Mouse (Mus musculus) stomach, postnatal 0 days (tissue): ENCODE measurements around the gene Aig1. TPM values are rescaled to one million over a fixed set of nuclear protein-coding genes. Genes with fewer than 3 reads are reported as not detected.

Source experiments
- ATAC-seq: fragments of 200-750 bp; cut with Nextera tagmentation; 2 replicates; pipeline ENCODE4 v1.8.0; 2017; ENCODE audit not compliant: low FRiP score, low TSS enrichment
- DNase-seq: peaks from one replicate; pipeline ENCODE4 v3.0.0-alpha.2; 2016; ENCODE audit warnings: low spot score
- H3K27ac ChIP-seq: fragments of 300-500 bp; sonication (generic); replicated peaks from 2 replicates; pipeline ENCODE4 v1.5.1; 2014; ENCODE audit warnings: mild to moderate bottlenecking, control low read depth
- H3K27me3 ChIP-seq: fragments of 300-500 bp; sonication (generic); 2 replicates; pipeline ENCODE4 v1.6.1; 2014; ENCODE audit warnings: low read length; ENCODE audit not compliant: control insufficient read depth, insufficient read depth
- H3K36me3 ChIP-seq: fragments of 300-500 bp; sonication (generic); 2 replicates; pipeline ENCODE4 v1.6.1; 2014; ENCODE audit warnings: low read length, mixed read lengths; ENCODE audit not compliant: control insufficient read depth, insufficient read depth
- H3K4me1 ChIP-seq: fragments of 300-500 bp; sonication (generic); replicated peaks from 2 replicates; pipeline ENCODE4 v1.6.1; 2014; ENCODE audit warnings: antibody characterized with exemption; ENCODE audit not compliant: control insufficient read depth, insufficient read depth
- H3K4me2 ChIP-seq: fragments of 300-500 bp; sonication (generic); replicated peaks from 2 replicates; pipeline ENCODE4 v1.6.1; 2014; ENCODE audit warnings: low read depth, mild to moderate bottlenecking, control low read depth, moderate library complexity
- H3K4me3 ChIP-seq: fragments of 300-500 bp; sonication (generic); 2 replicates; pipeline ENCODE4 v1.5.1; 2014; ENCODE audit warnings: low read depth, low read length, control low read depth
- H3K9ac ChIP-seq: fragments of 300-500 bp; sonication (generic); 2 replicates; pipeline ENCODE4 v1.6.1; 2014; ENCODE audit warnings: mild to moderate bottlenecking, low read length, control low read depth, mixed read lengths
- H3K9me3 ChIP-seq: fragments of 300-500 bp; sonication (generic); 2 replicates; pipeline ENCODE4 v1.6.1; 2016; ENCODE audit warnings: low read length; ENCODE audit not compliant: control insufficient read depth
- CTCF ChIP-seq: IDR thresholded peaks from 2 replicates; pipeline ENCODE4 v1.5.1; 2016; ENCODE audit warnings: antibody characterized with exemption, low read depth, mild to moderate bottlenecking, moderate library complexity
- EP300 ChIP-seq: optimal IDR thresholded peaks from 2 replicates; pipeline ENCODE3; 2016; ENCODE audit warnings: antibody characterized with exemption
- WGBS: fragments of 180-500 bp; shearing (Covaris S2); extraction: QIAGEN DNeasy Blood & Tissue Kit; methylation state at CpG from one replicate; pipeline ENCODE4 v1.1.7; 2014; 5-methylcytosine and 5-hydroxymethylcytosine counted together
- polyA plus RNA-seq: library from polyadenylated mRNA; unstranded; fragments of >200 nt; fragmentation: Nextera tagmentation; extraction: Ambion mirVana; gene quantifications from 2 replicates; pipeline ENCODE4 v1.2.1, GENCODE M21; 2015

The Aig1 gene
- polyA plus RNA-seq, 1 experiment from 2014 or later, result 33.3 TPM

- TF ChIP-seq CTCF, result no peak
- no peak for TF ChIP-seq EP300
- no peak overlapping the region for H3K9ac ChIP-seq
- 72% methylated on average over 7 of the region's 7 CpGs for WGBS
Measured at GRCm38 (mm10) chr10:13714920-13715293, 153.9 kb downstream of the Aig1 start.

GRCm38 (mm10) chr10:13714199-13714919 is 154.4 kb downstream of the Aig1 start:
- no peak overlapping the region for H3K4me2 ChIP-seq
- no peak overlapping the region for H3K9ac ChIP-seq
- DNase-seq, result no peak
- TF ChIP-seq CTCF (no peak), EP300 (no peak)
- no peaks in the 10 kb centered on the region for H3K27me3 ChIP-seq
- H3K36me3 ChIP-seq, result no peaks in the 10 kb centered on the region
- 43% methylated on average over 9 of the region's 9 CpGs for WGBS
- ATAC-seq, result no peak
- H3K4me1 ChIP-seq, result no peaks in the 10 kb centered on the region; the same call in 1 of the 2 replicates
- H3K9me3 ChIP-seq, result no peaks in the 10 kb centered on the region
- H3K27ac ChIP-seq, result no peak overlapping the region
- no peak overlapping the region for H3K4me3 ChIP-seq

More at GRCm38 (mm10) chr10:13714920-13715293, 153.9 kb downstream of the Aig1 start:
- H3K27ac ChIP-seq, result no peak overlapping the region
- no peaks in the 10 kb centered on the region for H3K27me3 ChIP-seq
- no peak overlapping the region for H3K4me2 ChIP-seq
- no peak overlapping the region for H3K4me3 ChIP-seq
- H3K36me3 ChIP-seq, result no peaks in the 10 kb centered on the region
- DNase-seq (no peak), ATAC-seq (no peak)
- H3K9me3 ChIP-seq, result no peaks in the 10 kb centered on the region
- no peaks in the 10 kb centered on the region; the same call in 1 of the 2 replicates for H3K4me1 ChIP-seq

DNA sequence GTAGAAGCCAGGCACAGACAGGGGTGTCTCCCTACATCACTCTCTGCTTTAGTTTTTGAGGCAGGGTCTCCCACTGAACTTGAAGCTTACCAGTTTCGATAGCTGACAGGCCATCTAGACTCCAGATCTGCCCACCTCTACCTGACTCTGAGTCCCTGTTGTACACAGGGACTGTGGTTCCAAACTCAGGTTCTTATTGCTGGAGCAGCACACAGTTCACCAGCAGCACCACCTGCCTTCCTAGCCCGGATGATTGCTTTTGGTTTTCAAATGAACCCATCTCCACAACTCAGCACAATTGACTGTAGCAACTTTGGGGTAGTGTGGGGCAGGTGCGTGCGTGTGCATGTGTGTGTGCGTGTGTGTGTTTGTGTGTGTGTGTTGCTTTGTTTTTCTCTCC is 155.1 kb downstream of the Aig1 start:
- TF ChIP-seq EP300, result no peak
- TF ChIP-seq CTCF, result no peak
- Histone ChIP-seq H3K4me1 (no peaks in the 10 kb centered on the region; the same call in 1 of the 2 replicates), H3K4me2 (no peak overlapping the region), H3K9ac (no peak overlapping the region), H3K27ac (no peak overlapping the region), H3K9me3 (no peaks in the 10 kb centered on the region), H3K36me3 (no peaks in the 10 kb centered on the region), H3K4me3 (no peak overlapping the region), H3K27me3 (no peaks in the 10 kb centered on the region)
- no peak for DNase-seq
- no peak for ATAC-seq
- WGBS, result 86% methylated on average over 5 of the region's 5 CpGs

- Histone ChIP-seq H3K9me3 (no peaks in the 10 kb centered on the region), H3K27me3 (no peaks in the 10 kb centered on the region), H3K27ac (no peak overlapping the region), H3K4me3 (no peak overlapping the region), H3K36me3 (no peaks in the 10 kb centered on the region), H3K4me2 (no peak overlapping the region), H3K9ac (no peak overlapping the region), H3K4me1 (no peaks in the 10 kb centered on the region; the same call in 1 of the 2 replicates)
- 48% methylated on average over 2 of the region's 2 CpGs for WGBS
- no peak for ATAC-seq
- no peak for TF ChIP-seq EP300
- no peak for TF ChIP-seq CTCF
- no peak for DNase-seq
Measured at GRCm38 (mm10) chr10:13713116-13713515, 155.7 kb downstream of the Aig1 start.

- H3K4me2 ChIP-seq, result no peak overlapping the region
- no peak overlapping the region for H3K27ac ChIP-seq
- no peak for DNase-seq
- no peaks in the 10 kb centered on the region; the same call in 1 of the 2 replicates for H3K4me1 ChIP-seq
- H3K4me3 ChIP-seq, result no peak overlapping the region
- H3K9me3 ChIP-seq, result no peaks in the 10 kb centered on the region
- no peak overlapping the region for H3K9ac ChIP-seq
- H3K36me3 ChIP-seq, result no peaks in the 10 kb centered on the region
- H3K27me3 ChIP-seq, result no peaks in the 10 kb centered on the region
- ATAC-seq, result no peak
- WGBS, result 86% methylated on average over 8 of the region's 8 CpGs
- TF ChIP-seq EP300 (no peak), CTCF (no peak)
Measured at GRCm38 (mm10) chr10:13711281-13711829, 157.4 kb downstream of the Aig1 start.

DNA sequence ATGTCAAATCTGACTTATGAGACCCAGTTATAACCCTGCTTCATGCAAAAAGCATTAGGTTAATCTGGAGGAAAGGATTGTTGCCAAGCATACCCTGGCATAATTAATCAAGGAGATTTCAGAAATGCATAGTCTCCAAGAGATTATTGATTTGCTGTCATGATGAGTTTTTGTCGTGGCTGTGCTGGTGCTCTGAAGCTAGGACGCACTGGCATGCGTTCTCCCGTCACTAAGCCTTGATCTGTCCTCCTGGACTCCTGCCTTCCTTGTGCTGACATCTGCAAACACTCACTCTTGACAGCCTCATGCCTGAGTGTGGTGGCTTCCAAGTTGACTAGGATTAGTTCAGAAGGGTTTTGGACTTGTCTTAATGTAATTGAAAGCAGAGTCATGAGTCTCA is 163.0 kb downstream of the Aig1 start:
- no peaks in the 10 kb centered on the region for H3K27me3 ChIP-seq
- 30% methylated on average over 4 of the region's 4 CpGs for WGBS
- ATAC-seq (no peak; the same call in 1 of the 2 replicates), DNase-seq (no peak)
- H3K4me3 ChIP-seq, result no peak overlapping the region
- no peak overlapping the region for H3K27ac ChIP-seq
- H3K4me1 ChIP-seq, result no peaks in the 10 kb centered on the region
- H3K9me3 ChIP-seq, result no peaks in the 10 kb centered on the region
- H3K36me3 ChIP-seq, result no peaks in the 10 kb centered on the region
- no peak overlapping the region for H3K4me2 ChIP-seq
- H3K9ac ChIP-seq, result no peak overlapping the region
- TF ChIP-seq CTCF, result no peak
- no peak for TF ChIP-seq EP300
